Mouse (Mus musculus) CH12.LX (cell line): Measurements from ENCODE around the gene Smarcad1. TPM values are rescaled to one million over a fixed set of nuclear protein-coding genes. Genes with fewer than 3 reads are reported as not detected.
A peak's percentile ranks its signal among the peaks of the same experiment; 100 is the strongest.

Experiments
- DNase-seq: peaks from one replicate; pipeline ENCODE4 v3.0.0-alpha.2; 2013; ENCODE audit errors: extremely low read depth
- H3K27ac ChIP-seq: 2 replicates; pipeline ENCODE4 v1.5.1; 2012; ENCODE audit warnings: low read depth, mild to moderate bottlenecking, control low read depth, moderate library complexity; ENCODE audit not compliant: insufficient read depth
- H3K27me3 ChIP-seq: replicated peaks from 2 replicates; pipeline ENCODE3; 2012; ENCODE audit warnings: inconsistent platforms
- H3K36me3 ChIP-seq, 2 experiments: replicated peaks in 1 of 2; 2 replicates each; pipeline versions ENCODE3 to v1.6.1; 2012; ENCODE audit warnings: inconsistent platforms in 1 of 2, low read length in 1 of 2, mild to moderate bottlenecking in 1 of 2, mixed read lengths in 1 of 2, moderate library complexity in 1 of 2; ENCODE audit not compliant: control insufficient read depth in 1 of 2, insufficient read depth in 1 of 2
- H3K4me1 ChIP-seq, 2 experiments: 2 replicates each; pipeline ENCODE4 v1.6.1; 2012; ENCODE audit warnings: inconsistent platforms in 1 of 2, moderate library complexity in 1 of 2; ENCODE audit not compliant: insufficient read depth in 2 of 2, control insufficient read depth in 1 of 2
- H3K4me2 ChIP-seq: 2 replicates; pipeline ENCODE4 v1.6.1; 2012; ENCODE audit warnings: low read depth, mild to moderate bottlenecking, control low read depth; ENCODE audit not compliant: poor library complexity, insufficient read depth, severe bottlenecking
- H3K4me3 ChIP-seq, 3 experiments: fragments of 150-350 bp in 1 of 3; sonication (generic) in 1 of 3; replicated peaks in 1 of 3; 2 replicates each; pipeline versions ENCODE3 to v1.5.1; 2011 to 2012; ENCODE audit warnings: low read depth in 2 of 3, low read length in 2 of 3, mild to moderate bottlenecking in 2 of 3, moderate library complexity in 2 of 3, control low read depth in 1 of 3, improper control_type of control experiment in 1 of 3, inconsistent platforms in 1 of 3, mixed read lengths in 1 of 3; ENCODE audit not compliant: poor library complexity in 1 of 3
- H3K79me2 ChIP-seq: replicated peaks from 2 replicates; pipeline ENCODE4 v1.6.1; 2012; ENCODE audit warnings: mild to moderate bottlenecking, moderate library complexity; ENCODE audit not compliant: control insufficient read depth, poor library complexity, insufficient read depth, severe bottlenecking; ENCODE audit errors: extremely low read depth
- H3K9ac ChIP-seq: 2 replicates; pipeline ENCODE4 v1.6.1; 2012; ENCODE audit warnings: low read depth, mild to moderate bottlenecking, control low read depth, moderate library complexity; ENCODE audit not compliant: insufficient read depth
- H3K9me3 ChIP-seq: replicated peaks from 2 replicates; pipeline ENCODE3; 2012; ENCODE audit warnings: low read length, inconsistent platforms, mixed read lengths
- CHD1 ChIP-seq: IDR thresholded peaks from 2 replicates; pipeline ENCODE4 v1.6.1; 2012; ENCODE audit warnings: low read depth, low read length, improper control_type of control experiment, inconsistent platforms
- CTCF ChIP-seq, 2 experiments: IDR thresholded peaks in 1 of 2; conservative IDR thresholded peaks in 1 of 2; 2 replicates each; pipeline ENCODE4 v1.5.1; 2011 to 2012; ENCODE audit warnings: low read depth in 2 of 2, low read length in 2 of 2, improper control_type of control experiment in 1 of 2, inconsistent platforms in 1 of 2, mild to moderate bottlenecking in 1 of 2, moderate library complexity in 1 of 2
- ELF1 ChIP-seq: IDR thresholded peaks from 2 replicates; pipeline ENCODE4 v1.6.1; 2014; ENCODE audit warnings: low read depth, mild to moderate bottlenecking, inconsistent platforms, low read length, improper control_type of control experiment
- GABPA ChIP-seq: IDR thresholded peaks from 2 replicates; pipeline ENCODE4 v1.6.1; 2012; ENCODE audit warnings: low read depth, low read length, improper control_type of control experiment, inconsistent platforms; ENCODE audit not compliant: insufficient replicate concordance
- HCFC1 ChIP-seq: IDR thresholded peaks from 2 replicates; pipeline ENCODE4 v1.6.1; 2012; ENCODE audit warnings: low read depth, mild to moderate bottlenecking, inconsistent platforms, low read length, improper control_type of control experiment
- JUND ChIP-seq: conservative IDR thresholded peaks from 2 replicates; pipeline ENCODE4 v1.6.1; 2011; ENCODE audit warnings: low read depth, low read length, improper control_type of control experiment
- MAFK ChIP-seq: IDR thresholded peaks from 2 replicates; pipeline ENCODE4 v1.6.1; 2011; ENCODE audit warnings: low read length, improper control_type of control experiment; ENCODE audit not compliant: insufficient replicate concordance
- MAZ ChIP-seq: IDR thresholded peaks from 2 replicates; pipeline ENCODE4 v1.6.1; 2012; ENCODE audit warnings: low read depth, mild to moderate bottlenecking, inconsistent platforms, low read length, improper control_type of control experiment, moderate library complexity
- MYC ChIP-seq: IDR thresholded peaks from 2 replicates; pipeline ENCODE4 v1.6.1; 2011; ENCODE audit warnings: low read depth, mild to moderate bottlenecking, improper control_type of control experiment, low read length
- NELFE ChIP-seq: IDR thresholded peaks from 2 replicates; pipeline ENCODE4 v1.6.1; 2011; ENCODE audit warnings: low read depth, low read length, improper control_type of control experiment
- PAX5 ChIP-seq: IDR thresholded peaks from 2 replicates; pipeline ENCODE4 v1.6.1; 2012; ENCODE audit warnings: low read length, inconsistent platforms, mixed read lengths
- RAD21 ChIP-seq: IDR thresholded peaks from 2 replicates; pipeline ENCODE4 v1.6.1; 2011; ENCODE audit warnings: low read depth, mild to moderate bottlenecking, low read length, improper control_type of control experiment, moderate library complexity
- SMC3 ChIP-seq: IDR thresholded peaks from 2 replicates; pipeline ENCODE4 v1.6.1; 2011; ENCODE audit warnings: low read depth, low read length, improper control_type of control experiment
- TCF12 ChIP-seq: IDR thresholded peaks from 2 replicates; pipeline ENCODE4 v1.6.1; 2014; ENCODE audit warnings: low read depth, mild to moderate bottlenecking, inconsistent platforms, low read length, improper control_type of control experiment
- ZC3H11A ChIP-seq: IDR thresholded peaks from 2 replicates; pipeline ENCODE4 v1.6.1; 2012; ENCODE audit warnings: low read depth, mild to moderate bottlenecking, inconsistent platforms, low read length, improper control_type of control experiment
- dilution Hi-C: fragments of 300-500 bp; cut with MboI; formaldehyde crosslinking; loops from 2 replicates; pipeline ENCODE4 v1.14.3; 2020; ENCODE audit warnings: low sequenced_read_pairs; ENCODE audit not compliant: extremely low pct_unique_long_range_greater_than_20kb, extremely low pct_ligation_motif_present
- in situ Hi-C: fragments of 300-500 bp; cut with MboI; formaldehyde crosslinking; loops from 3 replicates; pipeline ENCODE4 v1.14.3; 2019; ENCODE audit warnings: low sequenced_read_pairs, low pct_ligation_motif_present, low pct_unique_long_range_greater_than_20kb, mixed read lengths
- polyA plus RNA-seq: library from polyadenylated mRNA; unstranded; fragments of >175 nt; gene quantifications from 2 replicates; pipeline ENCODE4 v1.2.1, GENCODE M21; 2012; ENCODE audit warnings: low read depth; ENCODE audit not compliant: insufficient read length
- total RNA-seq, 2 experiments: library from RNA; depleted of rRNA; stranded (reverse); fragments of 300-350 nt in 1 of 2; fragments of >200 nt in 1 of 2; gene quantifications; 2 replicates each; pipeline ENCODE4 v1.2.3; 2012 to 2014

Smarcad1 gene
- total and polyA plus RNA-seq, 3 experiments, result 30.2 to 57.4 (median 43.9) TPM

DNA sequence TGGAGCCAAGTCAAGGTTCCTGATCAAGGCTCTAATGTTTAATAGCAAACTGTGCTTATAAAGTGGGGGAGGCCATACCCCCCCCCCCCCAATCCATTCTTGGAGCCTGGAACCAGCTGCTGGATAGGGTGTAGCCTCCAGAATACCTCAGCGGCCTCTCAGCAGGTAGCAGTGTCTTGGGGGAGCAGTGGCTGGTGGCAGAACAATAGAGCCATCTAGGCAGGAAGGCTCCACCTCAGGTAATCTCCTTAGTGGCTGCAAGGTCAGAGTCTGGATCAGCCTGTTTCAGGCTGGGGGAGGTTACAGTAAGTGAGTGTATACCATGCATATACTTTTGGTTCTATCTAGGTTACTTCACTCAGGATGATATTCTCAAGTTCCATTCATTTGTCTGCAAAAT lies 18.7 kb downstream of the Smarcad1 start:
- no peak overlapping the region for H3K9ac ChIP-seq

DNA sequence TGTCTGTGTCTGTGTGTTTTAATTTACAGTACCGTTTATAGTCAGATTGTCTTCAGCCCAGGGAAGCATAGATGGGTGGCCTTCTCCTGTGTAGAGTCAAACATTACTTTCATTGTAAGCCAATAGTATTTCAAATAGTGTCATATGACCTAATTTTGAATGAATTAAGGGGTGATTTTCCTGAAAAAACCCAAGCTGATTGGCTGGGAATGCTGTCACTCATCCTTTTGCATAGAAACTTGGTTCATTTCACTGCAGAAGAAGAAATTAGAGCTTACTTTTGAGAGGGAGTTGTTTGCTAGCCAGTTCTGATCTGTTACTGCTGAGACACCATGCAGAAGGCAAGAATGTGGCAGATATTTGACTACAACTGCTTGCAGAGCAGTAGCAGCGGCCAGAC lies 32.8 kb downstream of the Smarcad1 start:
- TF ChIP-seq HCFC1 (no peak), SMC3 (no peak), ZC3H11A (no peak), MAFK (no peak), CHD1 (no peak), ELF1 (no peak), PAX5 (no peak), GABPA (no peak), MAZ (no peak), NELFE (no peak)
- peaks cover 44 to 73% of the 10 kb centered on the region in 2 experiments for H3K36me3 ChIP-seq

More for the DNA sequence above, 18.7 kb downstream of the Smarcad1 start:
- Histone ChIP-seq H3K4me2 (no peak overlapping the region), H3K27ac (no peak overlapping the region), H3K36me3 (peaks cover 41 to 70% of the 10 kb centered on the region in 2 experiments), H3K79me2 (0 out of 2 replicates have a peak, but pooled peaks cover 5% of the 10 kb centered on the region), H3K9me3 (no peaks in the 10 kb centered on the region), H3K27me3 (no peaks in the 10 kb centered on the region), H3K4me1 (peaks cover 2 to 12% of the 10 kb centered on the region in 2 experiments; a peak in 3 of 4 replicates), H3K4me3 (no peak overlapping the region)
- dilution Hi-C loops, result no loop called here
- no peak for DNase-seq
- TF ChIP-seq TCF12 (no peak), GABPA (no peak), ZC3H11A (no peak), HCFC1 (no peak), MYC (no peak), JUND (no peak)
- in situ Hi-C loops, result no loop called here

DNA sequence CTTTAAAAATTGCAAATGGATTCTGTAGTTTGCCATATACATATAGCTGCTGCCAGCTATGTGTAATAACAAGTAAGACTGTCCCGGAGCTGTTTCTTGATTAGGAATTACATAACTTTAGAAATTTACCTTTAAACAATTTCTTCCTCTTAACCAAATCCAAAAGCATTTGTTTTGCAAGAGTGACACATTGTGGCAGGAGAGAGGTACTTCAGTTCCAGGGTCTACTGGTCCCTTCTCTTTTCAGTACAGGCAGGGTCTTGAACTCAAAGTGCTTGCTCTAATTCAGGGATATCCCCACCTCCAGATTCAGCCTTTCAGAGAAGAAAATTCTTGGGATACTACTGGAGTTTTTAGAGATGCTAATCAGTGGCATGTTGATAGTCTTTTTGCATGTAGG lies 36.8 kb downstream of the Smarcad1 start:
- in situ Hi-C loops, result no loop called here
- Histone ChIP-seq H3K36me3 (peaks cover 24 to 62% of the 10 kb centered on the region in 2 experiments), H3K27ac (no peak overlapping the region), H3K9ac (no peak overlapping the region), H3K4me1 (no peaks in the 10 kb centered on the region), H3K79me2 (peaks cover 1% of the 10 kb centered on the region; the same call in 1 of the 2 replicates), H3K4me3 (no peak overlapping the region), H3K27me3 (no peaks in the 10 kb centered on the region), H3K4me2 (no peak overlapping the region), H3K9me3 (no peaks in the 10 kb centered on the region)
- no peak for TF ChIP-seq HCFC1
- peak; percentile 48 for TF ChIP-seq RAD21
- peak in 1 of 2 experiments; percentile 51; a peak in 3 of 4 replicates for TF ChIP-seq CTCF (conservative IDR thresholded peaks at IDR 0.05 in 1 of 2, IDR thresholded peaks at IDR 0.05 in 1 of 2; ENCODE audit: low read depth in 2 of 2, low read length in 2 of 2)
- dilution Hi-C loops, result no loop called here
- DNase-seq, result peak; percentile 17

More for the DNA sequence above, 32.8 kb downstream of the Smarcad1 start:
- Histone ChIP-seq H3K4me1 (no peaks in the 10 kb centered on the region), H3K9ac (no peak overlapping the region), H3K4me3 (no peak overlapping the region), H3K27me3 (no peaks in the 10 kb centered on the region), H3K4me2 (no peak overlapping the region), H3K27ac (no peak overlapping the region), H3K9me3 (no peaks in the 10 kb centered on the region), H3K79me2 (no peaks in the 10 kb centered on the region; the same call in 1 of the 2 replicates)
- DNase-seq, result no peak
- dilution Hi-C loops (no loop called here), in situ Hi-C loops (no loop called here)
